Mouse (Mus musculus) spleen, adult 2 months (tissue): ENCODE results near the gene Zgrf1.

ENCODE experiments used
- CTCF ChIP-seq: fragments of 200-500 bp; IDR thresholded peaks from 2 replicates; pipeline ENCODE4 v1.5.1; 2011; ENCODE audit warnings: mild to moderate bottlenecking, inconsistent platforms; ENCODE audit not compliant: insufficient read depth, insufficient read length, insufficient replicate concordance; ENCODE audit errors: extremely low read depth
- POLR2A ChIP-seq: fragments of 200-500 bp; IDR thresholded peaks from 2 replicates; pipeline ENCODE4 v1.6.1; 2011; ENCODE audit warnings: low read depth, low read length, inconsistent platforms

GRCm38 (mm10) chr3:127543976-127544375, 9.3 kb upstream of the Zgrf1 start:
- TF ChIP-seq POLR2A, result no peak
- no peak for TF ChIP-seq CTCF
